Mouse (Mus musculus): Measurements from ENCODE around the gene Fbxw9. TPM values are rescaled to one million over a fixed set of nuclear protein-coding genes. Genes with fewer than 3 reads are reported as not detected.

Fbxw9 gene
- total and polyA plus RNA-seq, 2 experiments from 2014 or later: 82.2 to 104 TPM

- ATAC-seq (no peak), DNase-seq (ENCODE audit: low spot score) (no peak)
- 63% methylated on average over 2 of the region's 2 CpGs for WGBS
Observed at GRCm38 (mm10) chr8:85088771-85089170, 28.9 kb downstream of the Fbxw9 start.

GRCm38 (mm10) chr8:85090856-85091255 is 31.0 kb downstream of the Fbxw9 start:
- DNase-seq (ENCODE audit: low spot score) (no peak), ATAC-seq (no peak)
- WGBS: 92% methylated on average over 11 of the region's 11 CpGs
- Histone ChIP-seq H3K27me3 (ENCODE audit: insufficient read depth, low read length) (no peaks in the 10 kb centered on the region), H3K9ac (replicated peaks; ENCODE audit: low read length) (no peak overlapping the region), H3K36me3 (ENCODE audit: insufficient read depth, low read length) (peaks cover 15% of the 10 kb centered on the region), H3K4me3 (ENCODE audit: low read length) (no peak overlapping the region), H3K9me3 (ENCODE audit: low read length) (no peaks in the 10 kb centered on the region), H3K27ac (no peak overlapping the region), H3K4me1 (ENCODE audit: insufficient read depth, low read length) (no peaks in the 10 kb centered on the region), H3K4me2 (ENCODE audit: low read depth, low read length) (no peak overlapping the region)
- no peak for TF ChIP-seq CTCF (IDR thresholded peaks at IDR 0.05; ENCODE audit: low read depth)

More at GRCm38 (mm10) chr8:85088771-85089170, 28.9 kb downstream of the Fbxw9 start:
- Histone ChIP-seq H3K27ac (no peak overlapping the region), H3K4me2 (ENCODE audit: low read depth, low read length) (no peak overlapping the region), H3K27me3 (ENCODE audit: insufficient read depth, low read length) (no peaks in the 10 kb centered on the region), H3K9ac (replicated peaks; ENCODE audit: low read length) (no peak overlapping the region), H3K9me3 (ENCODE audit: low read length) (no peaks in the 10 kb centered on the region), H3K4me3 (ENCODE audit: low read length) (no peak overlapping the region), H3K36me3 (ENCODE audit: insufficient read depth, low read length) (0 out of 2 replicates have a peak, but pooled peaks cover 6% of the 10 kb centered on the region), H3K4me1 (ENCODE audit: insufficient read depth, low read length) (0 out of 2 replicates have a peak, but pooled peaks cover 4% of the 10 kb centered on the region)
- TF ChIP-seq CTCF (IDR thresholded peaks at IDR 0.05; ENCODE audit: low read depth): no peak

- Histone ChIP-seq H3K4me2 (ENCODE audit: low read depth, low read length) (no peak overlapping the region), H3K9me3 (ENCODE audit: low read length) (no peaks in the 10 kb centered on the region), H3K27me3 (ENCODE audit: insufficient read depth, low read length) (no peaks in the 10 kb centered on the region), H3K9ac (replicated peaks; ENCODE audit: low read length) (no peak overlapping the region), H3K27ac (no peak overlapping the region), H3K4me1 (ENCODE audit: insufficient read depth, low read length) (no peaks in the 10 kb centered on the region), H3K36me3 (ENCODE audit: insufficient read depth, low read length) (peaks cover 23% of the 10 kb centered on the region), H3K4me3 (ENCODE audit: low read length) (no peak overlapping the region)
- WGBS: 36% methylated on average over 21 of the region's 21 CpGs
- no peak for TF ChIP-seq CTCF (IDR thresholded peaks at IDR 0.05; ENCODE audit: low read depth)
- DNase-seq (ENCODE audit: low spot score): no peak
- no peak; the same call in 1 of the 2 replicates for ATAC-seq
Observed at GRCm38 (mm10) chr8:85091526-85092090, 31.8 kb downstream of the Fbxw9 start.

- no peak for DNase-seq (ENCODE audit: low spot score)
- Histone ChIP-seq H3K9me3 (ENCODE audit: low read length) (no peaks in the 10 kb centered on the region), H3K4me2 (ENCODE audit: low read depth, low read length) (no peak overlapping the region), H3K4me1 (ENCODE audit: insufficient read depth, low read length) (no peaks in the 10 kb centered on the region), H3K27ac (no peak overlapping the region), H3K36me3 (ENCODE audit: insufficient read depth, low read length) (peaks cover 30% of the 10 kb centered on the region), H3K27me3 (ENCODE audit: insufficient read depth, low read length) (no peaks in the 10 kb centered on the region), H3K9ac (replicated peaks; ENCODE audit: low read length) (no peak overlapping the region), H3K4me3 (ENCODE audit: low read length) (no peak overlapping the region)
- no peak for ATAC-seq
- 92% methylated on average over 13 of the region's 13 CpGs for WGBS
- TF ChIP-seq CTCF (IDR thresholded peaks at IDR 0.05; ENCODE audit: low read depth): no peak
Observed at GRCm38 (mm10) chr8:85095051-85095450, 35.2 kb downstream of the Fbxw9 start.

- H3K9ac ChIP-seq (replicated peaks; ENCODE audit: low read length): no peak overlapping the region
- H3K27ac ChIP-seq: no peak overlapping the region
- no peak for DNase-seq (ENCODE audit: low spot score)
- peaks cover 30% of the 10 kb centered on the region for H3K36me3 ChIP-seq (ENCODE audit: insufficient read depth, low read length)
- no peak for TF ChIP-seq CTCF (IDR thresholded peaks at IDR 0.05; ENCODE audit: low read depth)
- no peaks in the 10 kb centered on the region for H3K9me3 ChIP-seq (ENCODE audit: low read length)
- no peak for ATAC-seq
- no peak overlapping the region for H3K4me2 ChIP-seq (ENCODE audit: low read depth, low read length)
- 94% methylated on average over 7 of the region's 7 CpGs for WGBS
- no peaks in the 10 kb centered on the region for H3K27me3 ChIP-seq (ENCODE audit: insufficient read depth, low read length)
- H3K4me3 ChIP-seq (ENCODE audit: low read length): no peak overlapping the region
- no peaks in the 10 kb centered on the region for H3K4me1 ChIP-seq (ENCODE audit: insufficient read depth, low read length)
Observed at GRCm38 (mm10) chr8:85095566-85095965, 35.7 kb downstream of the Fbxw9 start.

- TF ChIP-seq CTCF (IDR thresholded peaks at IDR 0.05; ENCODE audit: low read depth): no peak
- no peak overlapping the region for H3K27ac ChIP-seq
- no peaks in the 10 kb centered on the region for H3K4me1 ChIP-seq (ENCODE audit: insufficient read depth, low read length)
- DNase-seq (ENCODE audit: low spot score) (no peak), ATAC-seq (no peak)
- no peaks in the 10 kb centered on the region for H3K27me3 ChIP-seq (ENCODE audit: insufficient read depth, low read length)
- no peak overlapping the region for H3K4me3 ChIP-seq (ENCODE audit: low read length)
- no peaks in the 10 kb centered on the region for H3K9me3 ChIP-seq (ENCODE audit: low read length)
- peaks cover 30% of the 10 kb centered on the region for H3K36me3 ChIP-seq (ENCODE audit: insufficient read depth, low read length)
- 94% methylated on average over 16 of the region's 16 CpGs for WGBS
- no peak overlapping the region for H3K9ac ChIP-seq (replicated peaks; ENCODE audit: low read length)
- H3K4me2 ChIP-seq (ENCODE audit: low read depth, low read length): no peak overlapping the region
Observed at GRCm38 (mm10) chr8:85096196-85096595, 36.3 kb downstream of the Fbxw9 start.

- TF ChIP-seq CTCF (IDR thresholded peaks at IDR 0.05; ENCODE audit: low read depth): no peak
- H3K36me3 ChIP-seq (ENCODE audit: insufficient read depth, low read length): peaks cover 30% of the 10 kb centered on the region
- H3K4me2 ChIP-seq (ENCODE audit: low read depth, low read length): no peak overlapping the region
- H3K9me3 ChIP-seq (ENCODE audit: low read length): no peaks in the 10 kb centered on the region
- H3K4me3 ChIP-seq (ENCODE audit: low read length): no peak overlapping the region
- no peaks in the 10 kb centered on the region for H3K4me1 ChIP-seq (ENCODE audit: insufficient read depth, low read length)
- no peak overlapping the region for H3K9ac ChIP-seq (replicated peaks; ENCODE audit: low read length)
- DNase-seq (ENCODE audit: low spot score) (no peak), ATAC-seq (no peak)
- no peaks in the 10 kb centered on the region for H3K27me3 ChIP-seq (ENCODE audit: insufficient read depth, low read length)
- H3K27ac ChIP-seq: no peak overlapping the region
- 91% methylated on average over 4 of the region's 4 CpGs for WGBS
Observed at GRCm38 (mm10) chr8:85096850-85097249, 37.0 kb downstream of the Fbxw9 start.

All from hindbrain, postnatal 0 days (tissue).